Mouse (Mus musculus) adrenal gland, adult 18-20 months (tissue): ENCODE data around the gene Vps18. TPM values are rescaled to one million over a fixed set of nuclear protein-coding genes. Genes with fewer than 3 reads are reported as not detected.

Source experiments
- DNase-seq, 2 experiments: peaks; one replicate each; pipeline ENCODE4 v3.0.0; 2021 to 2022; ENCODE audit warnings: low spot score in 2 of 2
- total RNA-seq, 2 experiments: library from RNA; stranded (reverse); gene quantifications; 1 replicate in 1 of 2; 2 replicates in 1 of 2; pipeline ENCODE4 v1.2.3; 2021

The Vps18 gene
- total RNA-seq, 2 experiments from 2014 or later, result 24.0 TPM

DNA sequence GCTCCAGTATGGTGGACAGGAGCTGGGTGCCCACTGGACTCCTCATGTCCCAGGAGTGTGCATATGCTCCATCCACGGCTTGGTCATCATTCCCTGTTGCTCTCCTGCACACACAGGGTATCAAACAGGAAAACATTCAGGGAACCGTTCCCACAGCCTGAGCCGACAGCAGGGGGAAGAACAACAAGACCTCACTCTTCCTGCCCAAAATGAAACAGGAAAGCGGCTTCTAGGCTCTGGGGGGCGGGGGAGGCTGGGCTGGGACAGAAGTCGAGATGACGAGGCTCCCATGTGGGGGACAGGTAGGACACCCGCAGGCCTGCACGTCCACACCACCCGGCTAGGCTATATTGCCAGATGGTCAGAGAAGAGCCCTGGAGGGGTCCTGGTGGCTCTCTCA lies 47.9 kb downstream of the Vps18 start:
- no peak for DNase-seq

DNA sequence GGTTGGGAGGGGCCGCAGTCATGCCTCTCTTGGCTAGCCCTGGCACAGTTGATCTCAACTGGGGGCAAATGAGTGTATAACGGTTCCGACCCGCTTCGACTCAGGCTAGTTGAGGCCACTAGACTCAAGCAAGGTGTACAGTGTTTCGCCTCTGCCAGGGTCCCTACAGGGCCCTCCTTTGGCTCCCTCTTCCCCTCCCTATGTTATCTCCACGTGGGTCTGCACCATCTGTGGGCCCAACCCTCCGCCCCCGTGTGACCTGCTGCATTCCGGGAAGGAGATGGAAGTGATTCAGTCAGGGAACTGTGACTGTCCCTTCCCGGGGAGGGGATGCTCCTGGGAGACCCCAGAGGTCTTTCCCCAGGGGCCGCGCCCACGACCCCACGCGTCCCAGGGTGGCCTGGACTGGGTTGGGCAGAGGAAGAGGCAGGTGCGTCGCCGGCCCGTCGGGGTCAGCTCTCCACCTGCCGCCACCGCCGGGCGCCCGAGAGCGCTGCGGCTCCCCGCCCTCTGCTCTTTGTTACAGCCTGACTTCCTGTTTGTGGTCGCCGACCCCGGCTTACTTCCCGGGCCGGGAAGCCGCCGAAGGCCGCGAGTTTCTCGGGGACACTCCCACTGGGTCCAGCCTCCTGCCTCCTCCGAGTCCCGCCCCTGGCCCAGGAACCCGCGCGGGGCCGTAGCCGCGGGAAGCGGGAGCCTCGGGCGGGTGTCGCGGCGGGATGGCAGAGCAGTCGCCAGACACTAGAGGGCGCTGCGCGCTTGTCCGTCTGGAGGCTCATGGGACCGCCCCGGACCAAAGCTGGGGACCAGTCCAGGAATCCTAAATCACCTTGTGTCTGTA lies 49.1 kb downstream of the Vps18 start:
- peak; percentile 97 for DNase-seq

DNA sequence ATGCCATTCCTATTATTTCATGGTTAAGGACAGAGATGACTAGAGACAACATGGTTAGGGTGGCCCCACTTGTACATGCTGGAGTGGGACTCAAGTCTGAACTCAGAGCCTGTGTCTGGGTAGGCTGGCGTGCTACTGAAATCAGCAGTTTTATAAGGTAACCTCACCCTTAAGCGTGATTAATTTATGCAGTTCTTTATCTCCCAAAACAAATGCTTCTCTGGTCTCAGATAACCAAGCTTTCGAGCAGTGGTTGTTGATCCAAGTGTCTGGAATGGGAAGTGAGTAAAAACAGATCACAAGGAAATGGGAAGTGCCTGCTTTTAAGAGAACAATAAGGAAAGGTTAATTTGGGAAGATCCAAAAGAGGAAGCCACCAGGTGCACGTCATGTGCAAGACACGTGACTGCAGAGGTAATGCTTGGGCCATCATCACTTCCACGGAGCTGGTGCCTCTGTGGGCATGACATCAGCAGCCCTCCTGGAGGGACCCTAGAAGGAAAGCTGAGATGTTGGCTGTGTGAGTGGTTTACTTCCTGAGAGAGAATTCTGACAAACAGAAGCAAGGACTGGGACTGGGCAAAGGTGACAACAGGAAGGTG lies 56.1 kb downstream of the Vps18 start:
- DNase-seq, result no peak

Other genes with a start within 250 kb of the Vps18 start
- under 1 TPM; 0.33 to 0.45 TPM for gene Knl1, start 241.6 kb upstream of the Vps18 start, total RNA-seq
- under 1 TPM; 0.70 to 0.74 TPM for gene Rad51, start 175.9 kb upstream of the Vps18 start, total RNA-seq
- gene Rmdn3, start 131.7 kb upstream of the Vps18 start, total RNA-seq, result 100 to 1,000 TPM in 1 of 2 experiments, 10 to 100 TPM in 1; 72.4 to 101 TPM
- 10 to 100 TPM; 24.3 to 26.0 TPM for gene Gchfr, start 121.0 kb upstream of the Vps18 start, total RNA-seq
- under 1 TPM in 1 of 2 experiments, not detected in 1; 0.13 TPM for gene Gm14137, start 114.2 kb upstream of the Vps18 start, total RNA-seq
- gene Zfyve19, start 80.1 kb upstream of the Vps18 start, total RNA-seq, result 10 to 100 TPM; 32.0 to 32.4 TPM
- 10 to 100 TPM; 12.5 to 13.1 TPM for gene Dnajc17, start 79.9 kb upstream of the Vps18 start, total RNA-seq
- gene Ppp1r14d, start 58.8 kb upstream of the Vps18 start, total RNA-seq, result not detected
- 1 to 10 TPM; 1.6 to 2.1 TPM for gene Spint1, start 51.4 kb upstream of the Vps18 start, total RNA-seq
- under 1 TPM; 0.17 to 0.74 TPM for gene Rhov, start 17.5 kb upstream of the Vps18 start, total RNA-seq
- 10 to 100 TPM in 1 of 2 experiments, 1 to 10 TPM in 1; 9.7 to 10.5 TPM for gene Dll4, start 37.0 kb downstream of the Vps18 start, total RNA-seq
- 10 to 100 TPM in 1 of 2 experiments, 1 to 10 TPM in 1; 3.7 to 13.2 TPM for gene Chac1, start 62.5 kb downstream of the Vps18 start, total RNA-seq
- gene Ino80, start 188.9 kb downstream of the Vps18 start, total RNA-seq, result 10 to 100 TPM; 20.0 to 22.6 TPM